Mouse (Mus musculus) liver, embryonic 14.5 days (tissue): ENCODE measurements around the gene Gm5485. TPM values are rescaled to one million over a fixed set of nuclear protein-coding genes. Genes with fewer than 3 reads are reported as not detected.

Source experiments
- ATAC-seq: fragments of 200-750 bp; cut with Nextera tagmentation; 2 replicates; pipeline ENCODE4 v1.8.0; 2017; ENCODE audit warnings: moderate number of reproducible peaks, mild to moderate bottlenecking, moderate library complexity; ENCODE audit not compliant: insufficient read depth
- DNase-seq, 3 experiments: peaks; one replicate each; pipeline ENCODE4 v3.0.0-alpha.2; 2012 to 2013; ENCODE audit warnings: low read depth in 3 of 3, low spot score in 3 of 3
- H3K27ac ChIP-seq: fragments of 300-500 bp; sonication (generic); 2 replicates; pipeline ENCODE4 v1.5.1; 2014; ENCODE audit warnings: moderate library complexity, mild to moderate bottlenecking, control low read depth, inconsistent platforms
- H3K27me3 ChIP-seq: fragments of 300-500 bp; sonication (generic); 2 replicates; pipeline ENCODE4 v1.6.1; 2014; ENCODE audit warnings: mild to moderate bottlenecking, low read length, moderate library complexity; ENCODE audit not compliant: control insufficient read depth, insufficient read depth
- H3K36me3 ChIP-seq: fragments of 300-500 bp; sonication (generic); replicated peaks from 2 replicates; pipeline ENCODE4 v1.6.1; 2014; ENCODE audit warnings: low read depth; ENCODE audit not compliant: control insufficient read depth, insufficient read depth
- H3K4me1 ChIP-seq, 2 experiments: fragments of 200-500 bp in 1 of 2; fragments of 300-500 bp in 1 of 2; sonication (generic) in 1 of 2; replicated peaks; 2 replicates each; pipeline ENCODE4 v1.6.1; 2012 to 2014; ENCODE audit warnings: antibody characterized with exemption in 1 of 2, inconsistent platforms in 1 of 2, low read length in 1 of 2; ENCODE audit not compliant: control insufficient read depth in 2 of 2, insufficient read depth in 2 of 2
- H3K4me2 ChIP-seq: fragments of 300-500 bp; sonication (generic); 2 replicates; pipeline ENCODE4 v1.6.1; 2014; ENCODE audit warnings: low read depth, mild to moderate bottlenecking, control low read depth, moderate library complexity
- H3K4me3 ChIP-seq, 2 experiments: fragments of 200-500 bp in 1 of 2; fragments of 300-500 bp in 1 of 2; sonication (generic) in 1 of 2; 2 replicates each; pipeline ENCODE4 v1.5.1; 2012 to 2014; ENCODE audit warnings: low read depth in 2 of 2, low read length in 2 of 2, mild to moderate bottlenecking in 2 of 2, control low read depth in 1 of 2, inconsistent platforms in 1 of 2, moderate library complexity in 1 of 2; ENCODE audit not compliant: insufficient read depth in 1 of 2
- H3K9ac ChIP-seq: fragments of 300-500 bp; sonication (generic); replicated peaks from 2 replicates; pipeline ENCODE4 v1.6.1; 2014; ENCODE audit warnings: mild to moderate bottlenecking, control low read depth, moderate library complexity
- H3K9me3 ChIP-seq: fragments of 300-500 bp; sonication (generic); 2 replicates; pipeline ENCODE4 v1.6.1; 2016; ENCODE audit warnings: low read length, mixed read lengths; ENCODE audit not compliant: control insufficient read depth
- CTCF ChIP-seq: IDR thresholded peaks from 2 replicates; pipeline ENCODE4 v1.5.1; 2016; ENCODE audit warnings: antibody characterized with exemption, low read depth, control low read depth
- EP300 ChIP-seq: IDR thresholded peaks from 2 replicates; pipeline ENCODE4 v1.6.1; 2016; ENCODE audit warnings: antibody characterized with exemption, low read depth
- WGBS: fragments of 180-500 bp; shearing (Covaris S2); extraction: QIAGEN DNeasy Blood & Tissue Kit; methylation state at CpG from one replicate; pipeline ENCODE4 v1.1.7; 2014; ENCODE audit not compliant: insufficient replicate concordance; 5-methylcytosine and 5-hydroxymethylcytosine counted together
- polyA plus RNA-seq, 2 experiments: library from polyadenylated mRNA; depleted of rRNA in 1 of 2; stranded (reverse) in 1 of 2; unstranded in 1 of 2; fragments of >200 nt; fragmentation: Nextera tagmentation in 1 of 2; extraction: Ambion mirVana in 1 of 2; gene quantifications; 2 replicates each; pipeline versions ENCODE4 v1.2.1 to v1.2.3; 2012 to 2014

The Gm5485 gene
- polyA plus RNA-seq, 2 experiments, result not detected

GRCm38 (mm10) chr16:48419035-48419434 is 6.8 kb upstream of the Gm5485 start:
- H3K4me2 ChIP-seq, result no peak overlapping the region
- ATAC-seq (no peak), DNase-seq (no peak)
- 17% methylated on average over 2 of the region's 2 CpGs for WGBS
- TF ChIP-seq CTCF, result no peak
- no peak for TF ChIP-seq EP300
- H3K4me3 ChIP-seq, result no peak overlapping the region
- H3K27ac ChIP-seq, result no peak overlapping the region
- no peaks in the 10 kb centered on the region for H3K27me3 ChIP-seq
- H3K9ac ChIP-seq, result no peak overlapping the region
- H3K36me3 ChIP-seq, result no peaks in the 10 kb centered on the region
- no peaks in the 10 kb centered on the region for H3K4me1 ChIP-seq
- H3K9me3 ChIP-seq, result no peaks in the 10 kb centered on the region

- no peaks in the 10 kb centered on the region for H3K4me1 ChIP-seq
- DNase-seq (no peak), ATAC-seq (no peak)
- H3K9me3 ChIP-seq, result no peaks in the 10 kb centered on the region
- no peaks in the 10 kb centered on the region for H3K36me3 ChIP-seq
- no peak overlapping the region for H3K27ac ChIP-seq
- no peak overlapping the region for H3K9ac ChIP-seq
- H3K4me2 ChIP-seq, result no peak overlapping the region
- H3K4me3 ChIP-seq, result no peak overlapping the region
- no peaks in the 10 kb centered on the region for H3K27me3 ChIP-seq
- WGBS, result 61% methylated on average over 3 of the region's 3 CpGs
- TF ChIP-seq CTCF (no peak), EP300 (no peak)
Measured at GRCm38 (mm10) chr16:48418557-48418956, 6.3 kb upstream of the Gm5485 start.

GRCm38 (mm10) chr16:48410125-48410524 is 2.1 kb downstream of the Gm5485 start:
- no peaks in the 10 kb centered on the region for H3K4me1 ChIP-seq
- no peak overlapping the region for H3K4me3 ChIP-seq
- no peak for ATAC-seq
- DNase-seq, result no peak
- H3K27ac ChIP-seq, result no peak overlapping the region
- WGBS, result 47% methylated on average over 3 of the region's 3 CpGs
- no peaks in the 10 kb centered on the region for H3K27me3 ChIP-seq
- H3K9ac ChIP-seq, result no peak overlapping the region
- no peak for TF ChIP-seq CTCF
- TF ChIP-seq EP300, result no peak
- H3K4me2 ChIP-seq, result no peak overlapping the region
- no peaks in the 10 kb centered on the region for H3K36me3 ChIP-seq
- no peaks in the 10 kb centered on the region for H3K9me3 ChIP-seq

GRCm38 (mm10) chr16:48409580-48409979 is 2.6 kb downstream of the Gm5485 start:
- no peak overlapping the region for H3K4me3 ChIP-seq
- no peak for ATAC-seq
- no peaks in the 10 kb centered on the region for H3K9me3 ChIP-seq
- H3K36me3 ChIP-seq, result no peaks in the 10 kb centered on the region
- no peak overlapping the region for H3K9ac ChIP-seq
- H3K27ac ChIP-seq, result no peak overlapping the region
- H3K4me2 ChIP-seq, result no peak overlapping the region
- WGBS, result 52% methylated on average over 7 of the region's 7 CpGs
- TF ChIP-seq CTCF (no peak), EP300 (no peak)
- H3K4me1 ChIP-seq, result no peaks in the 10 kb centered on the region
- no peaks in the 10 kb centered on the region for H3K27me3 ChIP-seq
- DNase-seq, result no peak

GRCm38 (mm10) chr16:48405674-48406403 is 6.4 kb downstream of the Gm5485 start:
- H3K9me3 ChIP-seq, result no peaks in the 10 kb centered on the region
- H3K4me1 ChIP-seq, result no peaks in the 10 kb centered on the region
- TF ChIP-seq EP300, result no peak
- TF ChIP-seq CTCF, result no peak
- no peak overlapping the region for H3K4me2 ChIP-seq
- no peaks in the 10 kb centered on the region for H3K36me3 ChIP-seq
- H3K9ac ChIP-seq, result no peak overlapping the region
- H3K4me3 ChIP-seq, result no peak overlapping the region
- no peak for ATAC-seq
- no peak overlapping the region for H3K27ac ChIP-seq
- no peak for DNase-seq
- 62% methylated on average over 10 of the region's 10 CpGs for WGBS
- no peaks in the 10 kb centered on the region for H3K27me3 ChIP-seq
